Mouse (Mus musculus) heart, postnatal 0 days (tissue): ENCODE data around the gene Ift172.

ENCODE experiments used
- CTCF ChIP-seq: IDR thresholded peaks from 2 replicates; pipeline ENCODE4 v1.5.1; 2016; ENCODE audit warnings: antibody characterized with exemption, control low read depth, low read depth
- EP300 ChIP-seq: IDR thresholded peaks from 2 replicates; pipeline ENCODE4 v1.6.1; 2016; ENCODE audit warnings: antibody characterized with exemption, low read depth

GRCm38 (mm10) chr5:31266101-31266500 is 24.8 kb downstream of the Ift172 start:
- no peak for TF ChIP-seq CTCF
- TF ChIP-seq EP300 = no peak
